Mouse (Mus musculus) MEL (cell line): ENCODE results near the gene Gm27027.

ENCODE experiments used
- CTCF ChIP-seq, 3 experiments: IDR thresholded peaks in 2 of 3; conservative IDR thresholded peaks in 1 of 3; 2 replicates each; pipeline ENCODE4 v1.5.1; 2011 to 2012; ENCODE audit warnings: low read length in 3 of 3, low read depth in 2 of 3, mild to moderate bottlenecking in 2 of 3, improper control_type of control experiment in 1 of 3, inconsistent platforms in 1 of 3, mixed read lengths in 1 of 3, moderate library complexity in 1 of 3; ENCODE audit not compliant: control insufficient read depth in 1 of 3, insufficient read depth in 1 of 3, poor library complexity in 1 of 3, severe bottlenecking in 1 of 3
- GABPA ChIP-seq: IDR thresholded peaks from 2 replicates; pipeline ENCODE4 v1.6.1; 2012; ENCODE audit warnings: low read depth, mild to moderate bottlenecking, inconsistent platforms, low read length, improper control_type of control experiment, moderate library complexity
- GATA1 ChIP-seq: IDR thresholded peaks from 2 replicates; pipeline ENCODE4 v1.6.1; 2011; ENCODE audit warnings: low read depth, low read length, improper control_type of control experiment
- MAZ ChIP-seq: IDR thresholded peaks from 2 replicates; pipeline ENCODE4 v1.6.1; 2012; ENCODE audit warnings: low read depth, mild to moderate bottlenecking, inconsistent platforms, low read length, improper control_type of control experiment
- MEF2A ChIP-seq: IDR thresholded peaks from 2 replicates; pipeline ENCODE4 v1.6.1; 2014; ENCODE audit warnings: low read depth, mild to moderate bottlenecking, inconsistent platforms, low read length, improper control_type of control experiment; ENCODE audit not compliant: poor library complexity, insufficient replicate concordance, severe bottlenecking; ENCODE audit errors: extremely low read depth
- POLR2AphosphoS2 ChIP-seq: IDR thresholded peaks from 2 replicates; pipeline ENCODE4 v1.6.1; 2011; ENCODE audit warnings: low read length, improper control_type of control experiment
- POLR2AphosphoS5 ChIP-seq: IDR thresholded peaks from 2 replicates; pipeline ENCODE4 v1.6.1; 2012; ENCODE audit warnings: low read depth, borderline replicate concordance, mild to moderate bottlenecking, inconsistent platforms, low read length, moderate library complexity, mixed read lengths
- RAD21 ChIP-seq: IDR thresholded peaks from 2 replicates; pipeline ENCODE4 v1.6.1; 2011; ENCODE audit warnings: mild to moderate bottlenecking, low read depth, low read length, improper control_type of control experiment
- RCOR1 ChIP-seq: IDR thresholded peaks from 2 replicates; pipeline ENCODE4 v1.6.1; 2012; ENCODE audit warnings: low read depth, mild to moderate bottlenecking, inconsistent platforms, low read length, improper control_type of control experiment
- SMC3 ChIP-seq: IDR thresholded peaks from 2 replicates; pipeline ENCODE4 v1.6.1; 2011; ENCODE audit warnings: low read depth, low read length, improper control_type of control experiment

GRCm38 (mm10) chr2:93909716-93910115, 86.4 kb downstream of the Gm27027 start:
- TF ChIP-seq CTCF (IDR thresholded peaks at IDR 0.05 in 2 of 3, conservative IDR thresholded peaks at IDR 0.05 in 1 of 3; ENCODE audit: control insufficient read depth in 1 of 3, insufficient read depth in 1 of 3, low read depth in 2 of 3, low read length in 3 of 3, poor library complexity in 1 of 3, severe bottlenecking in 1 of 3) (no peak), MEF2A (no peak), RAD21 (no peak), SMC3 (no peak), POLR2AphosphoS5 (no peak), RCOR1 (no peak), GATA1 (no peak), POLR2AphosphoS2 (no peak), GABPA (no peak), MAZ (no peak)
